Mouse (Mus musculus) kidney, embryonic 15.5 days (tissue): ENCODE results near the gene Map2k3. TPM values are rescaled to one million over a fixed set of nuclear protein-coding genes. Genes with fewer than 3 reads are reported as not detected.
A peak's percentile ranks its signal among the peaks of the same experiment; 100 is the strongest.

Experiments used
- ATAC-seq: fragments of 200-750 bp; cut with Nextera tagmentation; replicated peaks from 2 replicates; pipeline ENCODE4 v1.8.0; 2017; ENCODE audit warnings: moderate TSS enrichment; ENCODE audit not compliant: low FRiP score
- H3K27ac ChIP-seq: fragments of 300-500 bp; sonication (generic); 2 replicates; pipeline ENCODE4 v1.5.1; 2015; ENCODE audit warnings: mild to moderate bottlenecking, inconsistent platforms
- H3K27me3 ChIP-seq: fragments of 300-500 bp; sonication (generic); 2 replicates; pipeline ENCODE4 v1.6.1; 2015; ENCODE audit warnings: inconsistent platforms
- H3K36me3 ChIP-seq: fragments of 300-500 bp; sonication (generic); 2 replicates; pipeline ENCODE4 v1.6.1; 2015; ENCODE audit warnings: inconsistent platforms
- H3K4me1 ChIP-seq: fragments of 300-500 bp; sonication (generic); 2 replicates; pipeline ENCODE4 v1.6.1; 2015; ENCODE audit warnings: inconsistent platforms
- H3K4me2 ChIP-seq: fragments of 300-500 bp; sonication (generic); 2 replicates; pipeline ENCODE4 v1.6.1; 2015; ENCODE audit warnings: moderate library complexity, mild to moderate bottlenecking, inconsistent platforms
- H3K4me3 ChIP-seq: fragments of 300-500 bp; sonication (generic); replicated peaks from 2 replicates; pipeline ENCODE4 v1.5.1; 2015; ENCODE audit warnings: mild to moderate bottlenecking, inconsistent platforms
- H3K9ac ChIP-seq: fragments of 300-500 bp; sonication (generic); 2 replicates; pipeline ENCODE4 v1.6.1; 2015; ENCODE audit warnings: mild to moderate bottlenecking, inconsistent platforms
- H3K9me3 ChIP-seq: fragments of 300-500 bp; sonication (generic); replicated peaks from 2 replicates; pipeline ENCODE4 v1.6.1; 2016; ENCODE audit warnings: inconsistent platforms
- WGBS: fragments of 180-500 bp; shearing (Covaris S2); methylation state at CpG from one replicate; pipeline ENCODE4 v1.1.7; 2015; ENCODE audit warnings: mixed read lengths; 5-methylcytosine and 5-hydroxymethylcytosine counted together
- polyA plus RNA-seq: library from polyadenylated mRNA; unstranded; fragments of >200 nt; fragmentation: Nextera tagmentation; extraction: Ambion mirVana; gene quantifications from 2 replicates; pipeline ENCODE4 v1.2.1, GENCODE M21; 2015

Map2k3 gene
- polyA plus RNA-seq, 1 experiment from 2014 or later = 127 TPM

DNA sequence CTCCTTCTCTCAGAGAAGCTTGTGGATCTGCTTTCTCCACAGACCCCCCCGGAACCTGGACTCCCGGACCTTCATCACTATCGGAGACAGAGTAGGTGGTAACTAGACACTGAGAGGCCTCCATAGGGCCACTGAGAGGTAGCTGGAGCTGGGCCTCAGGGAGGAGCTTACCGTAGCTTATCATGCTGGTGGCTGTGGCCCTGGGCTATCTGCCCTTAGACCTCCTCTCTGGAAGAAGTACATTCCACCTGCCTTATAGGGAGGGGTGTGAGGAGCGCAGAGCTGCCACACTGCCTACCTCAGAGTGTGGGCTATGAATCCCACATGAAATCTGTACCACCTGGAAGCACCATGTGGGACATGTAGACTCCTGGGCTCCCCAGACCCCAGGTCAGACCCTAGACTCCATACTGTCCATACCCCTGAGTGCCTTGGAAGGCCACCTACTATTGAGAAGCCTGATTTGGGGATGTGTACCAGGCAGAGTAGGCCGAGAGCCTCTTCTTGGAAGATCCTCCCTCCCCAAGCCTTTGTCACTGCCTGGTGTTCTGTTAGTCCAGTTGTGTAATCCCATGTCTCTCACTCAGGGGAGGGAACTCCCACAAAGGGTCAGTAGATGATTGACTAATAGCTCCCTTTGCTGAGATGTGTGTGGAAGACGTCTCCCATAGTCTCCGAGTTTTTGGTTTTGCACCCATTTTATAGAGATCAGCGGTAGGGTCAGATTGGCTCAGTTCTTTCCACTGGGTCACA lies 10.6 kb downstream of the Map2k3 start:
- Histone ChIP-seq H3K36me3 (peaks cover 58% of the 10 kb centered on the region), H3K4me3 (no peak overlapping the region), H3K27me3 (no peaks in the 10 kb centered on the region), H3K4me1 (peaks cover 36% of the 10 kb centered on the region), H3K9me3 (no peaks in the 10 kb centered on the region), H3K27ac (0 out of 2 replicates have a peak overlapping the region, but pooled peaks have one; percentile 84), H3K4me2 (0 out of 2 replicates have a peak overlapping the region, but pooled peaks have one; percentile 7), H3K9ac (no peak overlapping the region)
- 85% methylated on average over 9 of the region's 9 CpGs for WGBS
- peak; percentile 44; the same call in 1 of the 2 replicates for ATAC-seq

GRCm38 (mm10) chr11:60945003-60945402 lies 13.2 kb downstream of the Map2k3 start:
- H3K4me2 ChIP-seq = no peak overlapping the region
- WGBS = 84% methylated on average over 4 of the region's 4 CpGs
- H3K27me3 ChIP-seq = no peaks in the 10 kb centered on the region
- H3K27ac ChIP-seq = no peak overlapping the region
- ATAC-seq = no peak
- no peaks in the 10 kb centered on the region for H3K9me3 ChIP-seq
- no peak overlapping the region for H3K9ac ChIP-seq
- peaks cover 27% of the 10 kb centered on the region for H3K4me1 ChIP-seq
- peaks cover 84% of the 10 kb centered on the region for H3K36me3 ChIP-seq
- no peak overlapping the region for H3K4me3 ChIP-seq

GRCm38 (mm10) chr11:60951896-60952295 lies 20.1 kb downstream of the Map2k3 start:
- no peak for ATAC-seq
- Histone ChIP-seq H3K36me3 (peaks cover 59% of the 10 kb centered on the region), H3K4me3 (no peak overlapping the region), H3K9ac (no peak overlapping the region), H3K4me2 (no peak overlapping the region), H3K27me3 (no peaks in the 10 kb centered on the region), H3K4me1 (peaks cover 10% of the 10 kb centered on the region), H3K27ac (no peak overlapping the region), H3K9me3 (no peaks in the 10 kb centered on the region)
- WGBS = 89% methylated on average over 5 of the region's 5 CpGs

DNA sequence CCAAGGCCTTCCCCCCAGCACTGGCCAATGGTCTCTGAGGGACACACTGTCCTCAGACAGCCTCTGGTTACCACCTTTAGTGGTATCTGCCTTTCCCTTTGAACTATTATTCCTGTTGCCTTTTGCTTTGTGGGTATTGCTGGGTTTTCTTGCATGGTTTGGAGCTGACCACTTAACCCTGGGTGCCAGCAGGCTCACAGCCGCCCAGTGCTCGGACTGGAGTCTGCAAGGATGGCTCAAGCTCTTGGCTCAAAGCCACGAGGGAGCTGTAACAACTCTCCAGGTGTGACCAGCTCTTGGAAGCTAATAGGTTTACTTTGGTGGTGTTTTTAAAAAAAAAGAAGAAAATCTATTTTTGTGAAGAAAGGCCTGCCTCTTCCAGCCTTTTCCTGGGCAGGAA lies 20.5 kb downstream of the Map2k3 start:
- Histone ChIP-seq H3K9me3 (no peaks in the 10 kb centered on the region), H3K4me1 (peaks cover 10% of the 10 kb centered on the region), H3K4me2 (no peak overlapping the region), H3K27ac (no peak overlapping the region), H3K27me3 (no peaks in the 10 kb centered on the region), H3K4me3 (no peak overlapping the region), H3K9ac (no peak overlapping the region), H3K36me3 (peaks cover 54% of the 10 kb centered on the region)
- ATAC-seq = no peak
- 87% methylated on average over 3 of the region's 3 CpGs for WGBS

GRCm38 (mm10) chr11:60952986-60953385 lies 21.2 kb downstream of the Map2k3 start:
- no peaks in the 10 kb centered on the region for H3K27me3 ChIP-seq
- H3K4me3 ChIP-seq = no peak overlapping the region
- H3K9ac ChIP-seq = no peak overlapping the region
- peaks cover 48% of the 10 kb centered on the region for H3K36me3 ChIP-seq
- 94% methylated on average over 6 of the region's 6 CpGs for WGBS
- H3K27ac ChIP-seq = no peak overlapping the region
- H3K4me2 ChIP-seq = no peak overlapping the region
- H3K9me3 ChIP-seq = no peaks in the 10 kb centered on the region
- ATAC-seq = no peak
- H3K4me1 ChIP-seq = peaks cover 10% of the 10 kb centered on the region

- Histone ChIP-seq H3K27ac (0 out of 2 replicates have a peak overlapping the region, but pooled peaks have one; percentile 23), H3K4me1 (peaks cover 10% of the 10 kb centered on the region), H3K4me2 (peak overlapping the region; percentile 20), H3K9me3 (no peaks in the 10 kb centered on the region), H3K9ac (no peak overlapping the region), H3K36me3 (peaks cover 40% of the 10 kb centered on the region), H3K4me3 (no peak overlapping the region), H3K27me3 (no peaks in the 10 kb centered on the region)
- 7% methylated on average over 15 of the region's 15 CpGs for WGBS
- peak; percentile 95 for ATAC-seq
These were observed 22.0 kb downstream of the Map2k3 start for GRCm38 (mm10) chr11:60953803-60954202.

GRCm38 (mm10) chr11:60954255-60955104 lies 22.6 kb downstream of the Map2k3 start:
- H3K4me2 ChIP-seq = peak overlapping the region; percentile 20
- no peak overlapping the region for H3K4me3 ChIP-seq
- peaks cover 10% of the 10 kb centered on the region for H3K4me1 ChIP-seq
- no peaks in the 10 kb centered on the region for H3K9me3 ChIP-seq
- no peak overlapping the region for H3K9ac ChIP-seq
- 77% methylated on average over 10 of the region's 10 CpGs for WGBS
- no peaks in the 10 kb centered on the region for H3K27me3 ChIP-seq
- ATAC-seq = no peak
- H3K36me3 ChIP-seq = peaks cover 33% of the 10 kb centered on the region
- 0 out of 2 replicates have a peak overlapping the region, but pooled peaks have one; percentile 23 for H3K27ac ChIP-seq

GRCm38 (mm10) chr11:60955621-60956383 lies 24.0 kb downstream of the Map2k3 start:
- ATAC-seq = no peak
- Histone ChIP-seq H3K36me3 (peaks cover 23% of the 10 kb centered on the region), H3K27ac (no peak overlapping the region), H3K4me2 (no peak overlapping the region), H3K9ac (no peak overlapping the region), H3K9me3 (no peaks in the 10 kb centered on the region), H3K4me3 (no peak overlapping the region), H3K4me1 (peaks cover 10% of the 10 kb centered on the region), H3K27me3 (no peaks in the 10 kb centered on the region)
- WGBS = 84% methylated on average over 9 of the region's 9 CpGs

GRCm38 (mm10) chr11:60958948-60959347 lies 27.1 kb downstream of the Map2k3 start:
- H3K4me3 ChIP-seq = no peak overlapping the region
- no peaks in the 10 kb centered on the region for H3K9me3 ChIP-seq
- H3K9ac ChIP-seq = no peak overlapping the region
- H3K27ac ChIP-seq = no peak overlapping the region
- H3K27me3 ChIP-seq = no peaks in the 10 kb centered on the region
- no peak overlapping the region for H3K4me2 ChIP-seq
- peaks cover 5% of the 10 kb centered on the region for H3K4me1 ChIP-seq
- WGBS = 92% methylated on average over 4 of the region's 4 CpGs
- no peaks in the 10 kb centered on the region for H3K36me3 ChIP-seq
- ATAC-seq = no peak

DNA sequence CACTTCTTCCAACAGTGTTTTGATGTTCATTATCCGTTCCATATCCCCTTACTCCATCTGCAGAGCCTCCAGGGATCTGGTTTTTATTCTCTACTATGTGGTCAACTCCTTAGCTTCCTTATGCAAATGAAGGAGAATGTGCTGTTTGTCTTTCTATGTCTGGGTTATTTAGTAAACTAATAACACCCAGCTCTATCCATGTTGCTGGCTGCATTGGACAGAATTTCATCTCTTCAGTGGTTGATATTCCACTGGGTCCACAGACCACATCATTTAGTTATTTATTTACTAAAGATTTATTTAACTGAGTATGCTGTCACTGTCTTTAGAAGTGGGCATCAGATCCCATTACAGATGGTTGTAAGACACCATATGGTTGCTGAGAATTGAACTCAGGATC lies 29.3 kb downstream of the Map2k3 start:
- Histone ChIP-seq H3K36me3 (no peaks in the 10 kb centered on the region), H3K9ac (no peak overlapping the region), H3K4me2 (no peak overlapping the region), H3K27me3 (no peaks in the 10 kb centered on the region), H3K4me3 (no peak overlapping the region), H3K4me1 (no peaks in the 10 kb centered on the region), H3K9me3 (no peaks in the 10 kb centered on the region), H3K27ac (no peak overlapping the region)
- 59% methylated on average over 1 of the region's 1 CpGs for WGBS
- ATAC-seq = no peak

GRCm38 (mm10) chr11:60962709-60963108 lies 30.9 kb downstream of the Map2k3 start:
- no peaks in the 10 kb centered on the region for H3K36me3 ChIP-seq
- no peak overlapping the region for H3K9ac ChIP-seq
- no peak overlapping the region for H3K27ac ChIP-seq
- no peaks in the 10 kb centered on the region for H3K27me3 ChIP-seq
- no peak overlapping the region for H3K4me2 ChIP-seq
- ATAC-seq = no peak
- no peaks in the 10 kb centered on the region for H3K9me3 ChIP-seq
- H3K4me1 ChIP-seq = no peaks in the 10 kb centered on the region
- 68% methylated on average over 5 of the region's 5 CpGs for WGBS
- H3K4me3 ChIP-seq = no peak overlapping the region
